Mouse (Mus musculus): ENCODE data around the gene Timd2. TPM values are rescaled to one million over a fixed set of nuclear protein-coding genes. Genes with fewer than 3 reads are reported as not detected.
"Not testable (repeated sequence)": the region's sequence is repeated elsewhere in the genome, so short reads cannot be mapped to it uniquely, and the experiment has no call there.

The Timd2 gene
- total and polyA plus RNA-seq, 3 experiments, result not detected

DNA sequence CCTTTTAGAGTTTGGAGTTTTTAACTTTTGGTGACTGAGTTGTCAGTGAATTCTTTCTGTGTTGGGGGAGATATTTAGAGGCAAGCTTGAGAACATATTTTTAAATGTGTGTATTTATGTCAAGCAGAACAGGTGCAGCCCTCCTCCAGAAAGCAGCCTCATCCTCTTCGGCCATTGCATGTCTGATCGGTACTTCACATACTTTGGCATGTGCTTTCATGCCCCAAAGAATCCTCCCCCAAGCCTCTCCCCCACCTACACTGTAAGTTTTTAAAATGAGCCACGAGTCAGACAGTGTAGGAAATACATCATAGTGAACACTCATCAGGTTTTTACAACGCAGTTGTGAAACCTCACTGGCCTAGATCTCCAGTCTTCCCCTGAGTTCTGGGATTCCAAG is 34.0 kb upstream of the Timd2 start:
- intact Hi-C loops (cut with DNase I), result no loop called here
- no peak overlapping the region for H3K9ac ChIP-seq (ENCODE audit: low read depth, low read length)
- WGBS, result 73% methylated on average over 4 of the region's 4 CpGs
- no peak for DNase-seq
- no peaks in the 10 kb centered on the region for H3K4me1 ChIP-seq (ENCODE audit: control insufficient read depth, insufficient read depth, low read length)
- H3K36me3 ChIP-seq (ENCODE audit: control insufficient read depth, insufficient read depth, low read length), result no peaks in the 10 kb centered on the region
- no peaks in the 10 kb centered on the region for H3K79me2 ChIP-seq (replicated peaks; ENCODE audit: control insufficient read depth, insufficient read depth, low read length)
- no peak overlapping the region for H3K27ac ChIP-seq
- H3K4me3 ChIP-seq, result no peak overlapping the region
- TF ChIP-seq CTCF (IDR thresholded peaks at IDR 0.05), result no peak
- no peak for TF ChIP-seq POLR2A (IDR thresholded peaks at IDR 0.05; ENCODE audit: insufficient read depth, low read depth, low read length)
- no peak for TF ChIP-seq EP300 (IDR thresholded peaks at IDR 0.05; ENCODE audit: insufficient read depth, low read depth, low read length)
- no peaks in the 10 kb centered on the region for H3K27me3 ChIP-seq (ENCODE audit: control insufficient read depth, insufficient read depth, low read length)

DNA sequence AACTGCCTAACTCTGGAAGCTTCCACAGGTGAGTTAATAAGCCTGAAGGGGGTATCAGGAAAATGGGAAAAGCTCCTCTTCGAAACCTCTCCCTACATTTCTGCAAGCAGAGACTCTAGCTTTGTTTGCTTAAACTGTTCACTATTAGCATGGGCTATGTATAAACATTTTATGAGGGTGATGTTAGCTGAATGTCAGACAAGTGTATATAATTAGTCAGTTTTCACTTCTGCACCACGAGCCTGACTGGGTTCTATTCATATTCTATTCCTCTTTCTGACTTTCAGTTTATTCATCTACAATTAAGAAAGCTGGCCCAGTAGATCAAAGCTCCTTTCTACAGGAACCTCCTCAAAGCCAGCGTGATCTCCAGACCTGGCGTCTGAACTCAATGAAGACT is 32.6 kb upstream of the Timd2 start:
- no peak overlapping the region for H3K4me3 ChIP-seq
- 79% methylated on average over 4 of the region's 4 CpGs for WGBS

DNA sequence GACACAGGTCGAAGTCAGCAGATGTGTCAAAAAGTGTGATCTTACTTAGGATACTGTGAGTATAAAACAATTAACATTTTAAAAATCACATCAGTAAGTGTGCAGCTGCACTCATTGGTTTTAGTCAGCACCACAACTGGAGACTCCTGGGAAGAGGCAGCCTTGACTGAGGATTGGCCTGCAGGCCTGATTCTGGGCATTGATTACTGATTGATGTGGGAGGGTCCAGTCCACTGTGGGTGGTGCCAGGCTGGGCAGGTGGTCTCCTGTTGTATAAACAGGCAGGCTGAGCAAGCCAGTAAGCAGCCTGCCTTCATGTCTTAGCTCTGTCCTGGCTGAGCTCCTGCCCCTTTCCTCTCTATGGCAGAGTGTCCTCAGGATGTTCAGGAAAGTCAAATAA is 28.2 kb upstream of the Timd2 start, which contains the start of gene Havcr1:
Gene Havcr1 (plus strand): TSS at position 5 of the 400 bp plus-strand sequence.
- H3K9ac ChIP-seq (ENCODE audit: low read depth, low read length); H3K36me3 ChIP-seq (ENCODE audit: control insufficient read depth, insufficient read depth, low read length); H3K4me3 ChIP-seq; intact Hi-C loops (cut with DNase I); H3K27ac ChIP-seq; H3K79me2 ChIP-seq (replicated peaks; ENCODE audit: control insufficient read depth, insufficient read depth, low read length); H3K4me1 ChIP-seq (ENCODE audit: control insufficient read depth, insufficient read depth, low read length); H3K27me3 ChIP-seq (ENCODE audit: control insufficient read depth, insufficient read depth, low read length); DNase-seq: not testable (repeated sequence)
- 97% methylated on average over 1 of the region's 1 CpGs for WGBS

More for the DNA sequence above, 32.6 kb upstream of the Timd2 start:
- Histone ChIP-seq H3K4me1 (ENCODE audit: control insufficient read depth, insufficient read depth, low read length) (no peaks in the 10 kb centered on the region), H3K36me3 (ENCODE audit: control insufficient read depth, insufficient read depth, low read length) (no peaks in the 10 kb centered on the region), H3K79me2 (replicated peaks; ENCODE audit: control insufficient read depth, insufficient read depth, low read length) (no peaks in the 10 kb centered on the region), H3K27me3 (ENCODE audit: control insufficient read depth, insufficient read depth, low read length) (no peaks in the 10 kb centered on the region), H3K27ac (no peak overlapping the region), H3K9ac (ENCODE audit: low read depth, low read length) (no peak overlapping the region)
- TF ChIP-seq CTCF (IDR thresholded peaks at IDR 0.05) (no peak), POLR2A (IDR thresholded peaks at IDR 0.05; ENCODE audit: insufficient read depth, low read depth, low read length) (no peak), EP300 (IDR thresholded peaks at IDR 0.05; ENCODE audit: insufficient read depth, low read depth, low read length) (no peak)
- no peak for DNase-seq
- intact Hi-C loops (cut with DNase I), result no loop called here

DNA sequence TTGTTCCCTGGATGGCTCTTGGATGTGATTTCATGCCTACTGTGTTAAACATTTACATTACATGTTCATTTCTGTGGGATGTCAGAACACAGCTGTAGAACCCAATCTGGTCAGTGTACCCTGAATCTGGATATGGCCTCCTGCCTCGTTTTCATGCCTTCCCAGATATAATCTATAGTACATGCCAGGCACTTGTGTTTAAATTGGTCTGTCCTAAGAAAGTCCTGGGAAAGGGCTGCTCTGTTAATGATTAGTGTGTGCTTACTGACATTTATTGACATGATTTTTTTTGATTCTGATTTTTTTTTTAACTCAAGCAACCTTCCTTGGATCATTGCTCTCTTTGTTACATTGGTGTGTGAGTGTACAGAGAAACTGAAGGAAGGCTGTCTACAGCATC is 27.8 kb upstream of the Timd2 start:
- Histone ChIP-seq H3K27me3 (ENCODE audit: control insufficient read depth, insufficient read depth, low read length) (no peaks in the 10 kb centered on the region), H3K4me1 (ENCODE audit: control insufficient read depth, insufficient read depth, low read length) (no peaks in the 10 kb centered on the region), H3K36me3 (ENCODE audit: control insufficient read depth, insufficient read depth, low read length) (no peaks in the 10 kb centered on the region), H3K4me3 (no peak overlapping the region), H3K27ac (no peak overlapping the region), H3K79me2 (replicated peaks; ENCODE audit: control insufficient read depth, insufficient read depth, low read length) (no peaks in the 10 kb centered on the region), H3K9ac (ENCODE audit: low read depth, low read length) (no peak overlapping the region)
- TF ChIP-seq CTCF (IDR thresholded peaks at IDR 0.05) (no peak), POLR2A (IDR thresholded peaks at IDR 0.05; ENCODE audit: insufficient read depth, low read depth, low read length) (no peak), EP300 (IDR thresholded peaks at IDR 0.05; ENCODE audit: insufficient read depth, low read depth, low read length) (no peak)
- 45% methylated on average over 1 of the region's 1 CpGs for WGBS
- intact Hi-C loops (cut with DNase I), result no loop called here
- DNase-seq, result no peak

DNA sequence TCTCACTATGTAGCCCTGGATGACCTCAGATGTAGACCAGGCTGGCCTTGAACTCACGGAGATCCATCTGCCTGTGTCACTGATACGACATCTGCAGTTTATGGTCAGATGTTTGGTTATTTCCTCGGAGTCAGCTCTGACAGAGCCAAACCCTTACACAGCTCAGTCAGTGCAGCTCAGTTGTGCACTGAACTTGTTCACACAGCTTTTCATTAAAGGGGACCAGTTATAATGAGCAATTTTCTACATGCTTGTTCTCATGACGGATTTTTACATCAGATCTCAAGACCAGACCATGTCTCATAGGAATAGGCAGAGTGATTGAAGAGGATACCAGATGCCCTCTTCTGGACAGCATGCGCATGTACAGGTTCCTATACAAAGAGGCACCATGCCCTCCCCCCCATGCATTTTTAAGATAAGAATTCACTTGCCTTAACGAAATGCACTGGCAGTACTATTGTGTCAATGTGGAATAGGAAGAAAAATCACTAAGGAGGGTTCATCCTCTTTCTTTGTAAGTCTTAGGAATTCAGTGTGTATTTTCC is 26.5 kb upstream of the Timd2 start:
- TF ChIP-seq EP300 (IDR thresholded peaks at IDR 0.05; ENCODE audit: insufficient read depth, low read depth, low read length) (no peak), CTCF (IDR thresholded peaks at IDR 0.05) (peak; percentile 57)
- 49% methylated on average over 6 of the region's 6 CpGs for WGBS
- no peaks in the 10 kb centered on the region for H3K4me1 ChIP-seq (ENCODE audit: control insufficient read depth, insufficient read depth, low read length)
- H3K27me3 ChIP-seq (ENCODE audit: control insufficient read depth, insufficient read depth, low read length), result no peaks in the 10 kb centered on the region
- no peak overlapping the region for H3K9ac ChIP-seq (ENCODE audit: low read depth, low read length)
- no peak for DNase-seq
- intact Hi-C loops (cut with DNase I), result no loop called here
- H3K4me3 ChIP-seq, result no peak overlapping the region
- no peak overlapping the region for H3K27ac ChIP-seq
- H3K36me3 ChIP-seq (ENCODE audit: control insufficient read depth, insufficient read depth, low read length), result no peaks in the 10 kb centered on the region
- H3K79me2 ChIP-seq (replicated peaks; ENCODE audit: control insufficient read depth, insufficient read depth, low read length), result no peaks in the 10 kb centered on the region

DNA sequence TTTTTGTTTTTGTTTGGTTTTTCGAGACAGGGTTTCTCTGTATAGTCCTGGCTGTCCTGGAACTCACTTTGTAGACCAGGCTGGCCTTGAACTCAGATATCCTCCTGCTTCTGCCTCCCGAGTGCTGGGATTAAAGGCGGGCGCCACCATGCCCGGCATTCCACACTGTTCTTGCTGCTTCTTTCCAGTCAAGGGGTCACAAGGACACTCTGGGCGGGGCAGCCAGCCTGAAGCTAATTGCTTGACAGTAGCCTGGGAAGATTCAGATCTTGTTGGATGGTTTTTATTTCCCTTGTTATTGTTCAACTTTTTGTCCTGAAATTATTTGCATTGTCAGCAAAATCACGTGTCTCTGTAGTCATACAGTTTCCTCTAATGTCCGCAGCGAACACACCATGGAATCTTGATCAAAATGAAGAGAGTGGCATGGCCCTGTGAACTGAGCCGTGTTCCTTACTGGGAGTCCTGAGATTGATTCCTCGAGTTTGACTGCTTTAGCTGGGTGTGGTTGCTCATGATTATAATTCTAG is 24.7 kb upstream of the Timd2 start:
- TF ChIP-seq CTCF (IDR thresholded peaks at IDR 0.05) (no peak), EP300 (IDR thresholded peaks at IDR 0.05; ENCODE audit: insufficient read depth, low read depth, low read length) (no peak), POLR2A (IDR thresholded peaks at IDR 0.05; ENCODE audit: insufficient read depth, low read depth, low read length) (no peak)
- Histone ChIP-seq H3K4me3 (no peak overlapping the region), H3K36me3 (ENCODE audit: control insufficient read depth, insufficient read depth, low read length) (no peaks in the 10 kb centered on the region), H3K27ac (no peak overlapping the region), H3K27me3 (ENCODE audit: control insufficient read depth, insufficient read depth, low read length) (no peaks in the 10 kb centered on the region), H3K9ac (ENCODE audit: low read depth, low read length) (no peak overlapping the region), H3K79me2 (replicated peaks; ENCODE audit: control insufficient read depth, insufficient read depth, low read length) (no peaks in the 10 kb centered on the region), H3K4me1 (ENCODE audit: control insufficient read depth, insufficient read depth, low read length) (no peaks in the 10 kb centered on the region)
- intact Hi-C loops (cut with DNase I), result no loop called here
- 84% methylated on average over 11 of the region's 11 CpGs for WGBS
- DNase-seq, result no peak

Data from heart, adult 2 months (tissue).